Mouse (Mus musculus) monocyte, adult 5-6 weeks (primary cell): Measurements from ENCODE around the gene Vav1. TPM values are rescaled to one million over a fixed set of nuclear protein-coding genes. Genes with fewer than 3 reads are reported as not detected.

Source experiments
- ATAC-seq: fragments of 153-309, 156-312 bp; replicated peaks from 2 replicates; pipeline ENCODE4 v1.8.0; 2017; ENCODE audit warnings: mild to moderate bottlenecking; ENCODE audit not compliant: low TSS enrichment, insufficient number of reproducible peaks, severe bottlenecking, poor library complexity, low FRiP score
- total RNA-seq: library from RNA; stranded (forward); fragments of 200-1000, 200-491, 200-594 nt; gene quantifications from 3 replicates; pipeline ENCODE4 v1.2.3, GENCODE M21; 2017

Vav1 gene
- total RNA-seq, 1 experiment from 2014 or later, result 306 TPM

- peak; percentile 68; the same call in 1 of the 2 replicates for ATAC-seq
Observed at GRCm38 (mm10) chr17:57359485-57360241, 80.8 kb downstream of the Vav1 start.

Other genes starting within 250 kb of the Vav1 start
- 25.1 to 60.3 TPM (median 33.8 TPM) in 3 replicates for gene Khsrp, start 247.6 kb upstream of the Vav1 start, total RNA-seq
- gene Slc25a41, start 237.4 kb upstream of the Vav1 start, total RNA-seq, result not detected in 3 replicates
- 1.4 TPM in 1 of 3 replicates, not detected in the others for gene Crb3, start 220.0 kb upstream of the Vav1 start, total RNA-seq
- gene Slc25a23, start 219.2 kb upstream of the Vav1 start, total RNA-seq, result 0.21 to 1.7 TPM (median 1.3 TPM) in 3 replicates
- 32.3 to 86.7 TPM (median 48.3 TPM) in 3 replicates for gene Dennd1c, start 200.6 kb upstream of the Vav1 start, total RNA-seq
- 0.58 to 1.4 TPM in 2 of 3 replicates, not detected in the other for gene Tubb4a, start 191.3 kb upstream of the Vav1 start, total RNA-seq
- gene Tnfsf9, start 173.8 kb upstream of the Vav1 start, total RNA-seq, result 0.57 to 1.3 TPM (median 1.2 TPM) in 3 replicates
- not detected in 3 replicates for gene Cd70, start 129.3 kb upstream of the Vav1 start, total RNA-seq
- gene Tnfsf14, start 84.9 kb upstream of the Vav1 start, total RNA-seq, result 9.5 to 16.2 TPM (median 10.5 TPM) in 3 replicates
- 96.6 to 152 TPM (median 129 TPM) in 3 replicates for gene C3, start 51.0 kb upstream of the Vav1 start, total RNA-seq
- gene Gpr108, start 30.7 kb upstream of the Vav1 start, total RNA-seq, result 27.2 to 32.8 TPM (median 27.8 TPM) in 3 replicates
- 4.5 to 10.8 TPM (median 9.2 TPM) in 3 replicates for gene Trip10, start 29.6 kb upstream of the Vav1 start, total RNA-seq
- 195 to 384 TPM (median 329 TPM) in 3 replicates for gene Adgre1, start 79.6 kb downstream of the Vav1 start, total RNA-seq